Mouse (Mus musculus): ENCODE measurements around the gene Sp100. TPM values are rescaled to one million over a fixed set of nuclear protein-coding genes. Genes with fewer than 3 reads are reported as not detected.
A peak's percentile ranks its signal among the peaks of the same experiment; 100 is the strongest.

Gene Sp100
- polyA plus RNA-seq, 1 experiment from 2014 or later = 10.2 TPM

DNA sequence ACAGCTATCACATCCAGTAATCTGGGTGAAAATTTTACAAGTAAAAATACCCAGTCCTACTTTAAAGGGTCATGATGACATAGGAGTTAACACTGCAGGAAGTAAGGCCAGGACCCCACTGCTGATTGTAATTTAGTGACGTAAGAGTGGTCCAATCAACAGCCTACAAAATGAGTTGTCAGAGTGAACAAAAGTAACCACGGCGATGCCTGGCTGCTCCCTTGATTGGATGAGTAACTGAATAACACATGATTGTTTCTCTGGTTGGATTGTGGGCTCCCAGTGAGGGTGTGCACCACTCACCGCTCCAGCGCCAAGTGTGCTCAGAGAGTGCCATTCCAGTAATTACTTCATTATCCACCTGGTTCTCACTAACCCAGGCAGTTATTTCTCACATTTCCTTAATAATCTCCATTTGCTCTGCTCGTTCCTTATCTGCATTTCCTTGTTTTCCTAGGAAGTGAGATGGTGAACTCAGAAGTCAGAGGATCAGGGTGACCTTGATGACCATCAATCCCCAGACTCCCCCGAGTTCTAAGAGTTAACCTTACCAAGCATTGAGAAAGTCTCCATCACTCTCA, 66.7 kb downstream of the Sp100 start:
- H3K4me1 ChIP-seq (ENCODE audit: insufficient read depth, low read depth, low read length) = no peaks in the 10 kb centered on the region
- no peak for TF ChIP-seq EP300 (IDR thresholded peaks at IDR 0.05)
- TF ChIP-seq CTCF (IDR thresholded peaks at IDR 0.05) = no peak
- H3K27ac ChIP-seq (ENCODE audit: low read length) = no peak overlapping the region
- H3K27me3 ChIP-seq (replicated peaks; ENCODE audit: insufficient read depth, low read length) = no peaks in the 10 kb centered on the region
- no peak overlapping the region for H3K9ac ChIP-seq (replicated peaks; ENCODE audit: low read depth)
- H3K36me3 ChIP-seq (ENCODE audit: insufficient read depth, low read length) = no peaks in the 10 kb centered on the region
- 71% methylated on average over 7 of the region's 7 CpGs for WGBS
- DNase-seq (ENCODE audit: low spot score) = no peak
- H3K9me3 ChIP-seq (ENCODE audit: low read length) = no peaks in the 10 kb centered on the region
- ATAC-seq = no peak
- H3K4me2 ChIP-seq (replicated peaks; ENCODE audit: low read depth, low read length) = no peak overlapping the region
- no peak overlapping the region for H3K4me3 ChIP-seq (ENCODE audit: low read depth, low read length)

DNA sequence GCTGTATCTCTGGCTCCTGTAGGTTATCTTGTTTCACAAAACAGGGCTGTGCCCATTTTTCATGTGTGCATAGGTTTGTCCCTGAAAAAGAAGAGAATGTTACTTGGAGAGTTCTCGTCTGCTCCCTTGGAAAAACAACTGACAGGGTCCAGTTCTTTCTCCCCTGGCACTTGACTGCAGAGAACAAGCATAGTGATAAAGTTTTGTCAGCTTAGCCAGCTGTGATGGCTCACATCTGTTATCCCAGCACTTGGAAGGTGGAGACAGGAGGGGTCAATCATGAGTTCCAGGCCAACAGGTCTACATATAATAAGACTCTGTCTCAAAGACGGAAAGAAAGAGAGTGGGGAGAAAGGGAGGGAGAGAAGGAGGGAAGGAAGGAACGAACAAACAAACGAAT, 69.3 kb downstream of the Sp100 start:
- H3K4me1 ChIP-seq (ENCODE audit: insufficient read depth, low read depth, low read length) = no peaks in the 10 kb centered on the region
- no peak for ATAC-seq
- 50% methylated on average over 4 of the region's 4 CpGs for WGBS
- no peak overlapping the region for H3K27ac ChIP-seq (ENCODE audit: low read length)
- no peaks in the 10 kb centered on the region for H3K27me3 ChIP-seq (replicated peaks; ENCODE audit: insufficient read depth, low read length)
- DNase-seq (ENCODE audit: low spot score) = no peak
- TF ChIP-seq CTCF (IDR thresholded peaks at IDR 0.05) (no peak), EP300 (IDR thresholded peaks at IDR 0.05) (no peak)
- H3K36me3 ChIP-seq (ENCODE audit: insufficient read depth, low read length) = no peaks in the 10 kb centered on the region
- no peaks in the 10 kb centered on the region for H3K9me3 ChIP-seq (ENCODE audit: low read length)
- no peak overlapping the region for H3K4me2 ChIP-seq (replicated peaks; ENCODE audit: low read depth, low read length)
- H3K4me3 ChIP-seq (ENCODE audit: low read depth, low read length) = no peak overlapping the region
- no peak overlapping the region for H3K9ac ChIP-seq (replicated peaks; ENCODE audit: low read depth)

- DNase-seq (ENCODE audit: low spot score) (no peak), ATAC-seq (peak; percentile 23; the same call in 1 of the 2 replicates)
- no peaks in the 10 kb centered on the region for H3K36me3 ChIP-seq (ENCODE audit: insufficient read depth, low read length)
- no peaks in the 10 kb centered on the region for H3K4me1 ChIP-seq (ENCODE audit: insufficient read depth, low read depth, low read length)
- H3K9ac ChIP-seq (replicated peaks; ENCODE audit: low read depth) = no peak overlapping the region
- no peak overlapping the region for H3K4me3 ChIP-seq (ENCODE audit: low read depth, low read length)
- no peaks in the 10 kb centered on the region for H3K27me3 ChIP-seq (replicated peaks; ENCODE audit: insufficient read depth, low read length)
- H3K4me2 ChIP-seq (replicated peaks; ENCODE audit: low read depth, low read length) = no peak overlapping the region
- no peak overlapping the region for H3K27ac ChIP-seq (ENCODE audit: low read length)
- no peaks in the 10 kb centered on the region for H3K9me3 ChIP-seq (ENCODE audit: low read length)
- WGBS = 56% methylated on average over 10 of the region's 10 CpGs
- TF ChIP-seq CTCF (IDR thresholded peaks at IDR 0.05) (no peak), EP300 (IDR thresholded peaks at IDR 0.05) (no peak)
These were observed 70.6 kb downstream of the Sp100 start for GRCm38 (mm10) chr1:85720220-85720893.

GRCm38 (mm10) chr1:85730471-85730870, 80.7 kb downstream of the Sp100 start:
- Histone ChIP-seq H3K4me2 (replicated peaks; ENCODE audit: low read depth, low read length) (no peak overlapping the region), H3K27ac (ENCODE audit: low read length) (no peak overlapping the region), H3K9me3 (ENCODE audit: low read length) (no peaks in the 10 kb centered on the region), H3K4me1 (ENCODE audit: insufficient read depth, low read depth, low read length) (no peaks in the 10 kb centered on the region), H3K9ac (replicated peaks; ENCODE audit: low read depth) (no peak overlapping the region), H3K36me3 (ENCODE audit: insufficient read depth, low read length) (no peaks in the 10 kb centered on the region), H3K27me3 (replicated peaks; ENCODE audit: insufficient read depth, low read length) (no peaks in the 10 kb centered on the region), H3K4me3 (ENCODE audit: low read depth, low read length) (no peak overlapping the region)
- ATAC-seq (no peak), DNase-seq (ENCODE audit: low spot score) (no peak)
- 84% methylated on average over 6 of the region's 6 CpGs for WGBS
- TF ChIP-seq EP300 (IDR thresholded peaks at IDR 0.05) (no peak), CTCF (IDR thresholded peaks at IDR 0.05) (no peak)

- Histone ChIP-seq H3K9me3 (ENCODE audit: low read length) (no peaks in the 10 kb centered on the region), H3K36me3 (ENCODE audit: insufficient read depth, low read length) (no peaks in the 10 kb centered on the region), H3K27ac (ENCODE audit: low read length) (no peak overlapping the region), H3K9ac (replicated peaks; ENCODE audit: low read depth) (no peak overlapping the region), H3K4me2 (replicated peaks; ENCODE audit: low read depth, low read length) (no peak overlapping the region), H3K4me3 (ENCODE audit: low read depth, low read length) (no peak overlapping the region), H3K4me1 (ENCODE audit: insufficient read depth, low read depth, low read length) (no peaks in the 10 kb centered on the region), H3K27me3 (replicated peaks; ENCODE audit: insufficient read depth, low read length) (no peaks in the 10 kb centered on the region)
- WGBS = 67% methylated on average over 3 of the region's 3 CpGs
- no peak for ATAC-seq
- DNase-seq (ENCODE audit: low spot score) = no peak
- no peak for TF ChIP-seq CTCF (IDR thresholded peaks at IDR 0.05)
- TF ChIP-seq EP300 (IDR thresholded peaks at IDR 0.05) = no peak
These were observed 82.8 kb downstream of the Sp100 start for GRCm38 (mm10) chr1:85732581-85732980.

GRCm38 (mm10) chr1:85734511-85734910, 84.7 kb downstream of the Sp100 start:
- no peak for DNase-seq (ENCODE audit: low spot score)
- Histone ChIP-seq H3K9ac (replicated peaks; ENCODE audit: low read depth) (no peak overlapping the region), H3K4me1 (ENCODE audit: insufficient read depth, low read depth, low read length) (no peaks in the 10 kb centered on the region), H3K4me2 (replicated peaks; ENCODE audit: low read depth, low read length) (no peak overlapping the region), H3K27me3 (replicated peaks; ENCODE audit: insufficient read depth, low read length) (no peaks in the 10 kb centered on the region), H3K9me3 (ENCODE audit: low read length) (no peaks in the 10 kb centered on the region), H3K36me3 (ENCODE audit: insufficient read depth, low read length) (no peaks in the 10 kb centered on the region), H3K27ac (ENCODE audit: low read length) (no peak overlapping the region), H3K4me3 (ENCODE audit: low read depth, low read length) (no peak overlapping the region)
- 58% methylated on average over 1 of the region's 1 CpGs for WGBS
- no peak for ATAC-seq
- TF ChIP-seq CTCF (IDR thresholded peaks at IDR 0.05) (no peak), EP300 (IDR thresholded peaks at IDR 0.05) (no peak)
